Mouse (Mus musculus) mesoderm, embryonic 11.5 days (tissue): ENCODE data around the gene Pex26.

Source experiments
- DNase-seq: peaks from one replicate; pipeline ENCODE4 v3.0.0-alpha.2; 2012; ENCODE audit warnings: low read depth, low spot score

The Pex26 gene

GRCm38 (mm10) chr6:121209584-121209983, 26.1 kb downstream of the Pex26 start:
- no peak for DNase-seq

- DNase-seq = peak; percentile 33
Measured at GRCm38 (mm10) chr6:121210149-121210925, 26.9 kb downstream of the Pex26 start, which contains the start of gene Tuba8. Tuba8 (plus strand) TSS chr6:121210696.

- no peak for DNase-seq
Measured at GRCm38 (mm10) chr6:121210926-121211289, 27.4 kb downstream of the Pex26 start.

GRCm38 (mm10) chr6:121211743-121212142, 28.3 kb downstream of the Pex26 start:
- no peak for DNase-seq

GRCm38 (mm10) chr6:121212988-121213387, 29.5 kb downstream of the Pex26 start:
- no peak for DNase-seq

GRCm38 (mm10) chr6:121214221-121214620, 30.8 kb downstream of the Pex26 start:
- DNase-seq = no peak

- DNase-seq = no peak
Measured at GRCm38 (mm10) chr6:121214667-121215330, 31.3 kb downstream of the Pex26 start.

GRCm38 (mm10) chr6:121215336-121215735, 31.9 kb downstream of the Pex26 start:
- DNase-seq = no peak

- DNase-seq = no peak
Measured at GRCm38 (mm10) chr6:121215896-121216295, 32.4 kb downstream of the Pex26 start.

- DNase-seq = no peak
Measured at GRCm38 (mm10) chr6:121216589-121217255, 33.3 kb downstream of the Pex26 start.

- no peak for DNase-seq
Measured at GRCm38 (mm10) chr6:121218002-121218401, 34.5 kb downstream of the Pex26 start.

GRCm38 (mm10) chr6:121219406-121219805, 35.9 kb downstream of the Pex26 start:
- DNase-seq = no peak

GRCm38 (mm10) chr6:121220181-121220580, 36.7 kb downstream of the Pex26 start:
- no peak for DNase-seq

GRCm38 (mm10) chr6:121221876-121222597, 38.6 kb downstream of the Pex26 start:
- no peak for DNase-seq

GRCm38 (mm10) chr6:121223001-121223400, 39.5 kb downstream of the Pex26 start:
- DNase-seq = no peak

- no peak for DNase-seq
Measured at GRCm38 (mm10) chr6:121224067-121224466, 40.6 kb downstream of the Pex26 start.

GRCm38 (mm10) chr6:121224993-121225392, 41.5 kb downstream of the Pex26 start:
- DNase-seq = peak; percentile 44

GRCm38 (mm10) chr6:121226043-121226442, 42.6 kb downstream of the Pex26 start:
- no peak for DNase-seq

GRCm38 (mm10) chr6:121226744-121227143, 43.3 kb downstream of the Pex26 start:
- DNase-seq = no peak

- DNase-seq = no peak
Measured at GRCm38 (mm10) chr6:121228421-121228820, 45.0 kb downstream of the Pex26 start.

GRCm38 (mm10) chr6:121232652-121233051, 49.2 kb downstream of the Pex26 start:
- no peak for DNase-seq

GRCm38 (mm10) chr6:121236386-121236785, 52.9 kb downstream of the Pex26 start:
- DNase-seq = no peak
